Mouse (Mus musculus): Measurements from ENCODE around the gene Mlxip.

Mlxip gene

GRCm38 (mm10) chr5:123431524-123432304, 37.1 kb downstream of the Mlxip start:
- DNase-seq (ENCODE audit: low spot score in 2 of 2) = peak; percentile 77 to 85

- no peak for DNase-seq (ENCODE audit: low spot score in 2 of 2)
Observed at GRCm38 (mm10) chr5:123432305-123432874, 37.8 kb downstream of the Mlxip start.

- DNase-seq (ENCODE audit: low spot score in 2 of 2) = peak; percentile 56 to 65
Observed at GRCm38 (mm10) chr5:123436071-123436779, 41.6 kb downstream of the Mlxip start.

GRCm38 (mm10) chr5:123436780-123437175, 42.2 kb downstream of the Mlxip start:
- DNase-seq (ENCODE audit: low spot score in 2 of 2) = peak; percentile 43 to 63

- no peak for DNase-seq (ENCODE audit: low spot score in 2 of 2)
Observed at GRCm38 (mm10) chr5:123438381-123438780, 43.8 kb downstream of the Mlxip start.

GRCm38 (mm10) chr5:123439312-123439711, 44.7 kb downstream of the Mlxip start:
- no peak for DNase-seq (ENCODE audit: low spot score in 2 of 2)

GRCm38 (mm10) chr5:123439941-123440340, 45.3 kb downstream of the Mlxip start:
- DNase-seq (ENCODE audit: low spot score in 2 of 2) = no peak

GRCm38 (mm10) chr5:123440664-123441063, 46.1 kb downstream of the Mlxip start:
- DNase-seq (ENCODE audit: low spot score in 2 of 2) = no peak

- DNase-seq (ENCODE audit: low spot score in 2 of 2) = no peak
Observed at GRCm38 (mm10) chr5:123442283-123442682, 47.7 kb downstream of the Mlxip start.

GRCm38 (mm10) chr5:123444069-123444468, 49.5 kb downstream of the Mlxip start:
- DNase-seq (ENCODE audit: low spot score in 2 of 2) = peak; percentile 66 to 77

GRCm38 (mm10) chr5:123444849-123445334, 50.3 kb downstream of the Mlxip start:
- DNase-seq (ENCODE audit: low spot score in 2 of 2) = no peak

- DNase-seq (ENCODE audit: low spot score in 2 of 2) = no peak
Observed at GRCm38 (mm10) chr5:123451886-123452285, 57.3 kb downstream of the Mlxip start.

GRCm38 (mm10) chr5:123461420-123461819, 66.8 kb downstream of the Mlxip start:
- no peak for DNase-seq (ENCODE audit: low spot score in 2 of 2)

GRCm38 (mm10) chr5:123464638-123465037, 70.0 kb downstream of the Mlxip start:
- DNase-seq (ENCODE audit: low spot score in 2 of 2) = no peak

- no peak for DNase-seq (ENCODE audit: low spot score in 2 of 2)
Observed at GRCm38 (mm10) chr5:123470784-123471400, 76.3 kb downstream of the Mlxip start.

GRCm38 (mm10) chr5:123473817-123474216, 79.2 kb downstream of the Mlxip start:
- DNase-seq (ENCODE audit: low spot score in 2 of 2) = no peak

GRCm38 (mm10) chr5:123487659-123488395, 93.2 kb downstream of the Mlxip start:
- DNase-seq (ENCODE audit: low spot score in 2 of 2) = no peak

GRCm38 (mm10) chr5:123489112-123489785, 94.7 kb downstream of the Mlxip start, which contains the start of the genes Lrrc43 and Il31:
Gene Lrrc43 (plus strand): TSS chr5:123489305.
Gene Il31 (minus strand): TSS chr5:123489489.
- DNase-seq (ENCODE audit: low spot score in 2 of 2) = no peak

GRCm38 (mm10) chr5:123489935-123490334, 95.3 kb downstream of the Mlxip start:
- DNase-seq (ENCODE audit: low spot score in 2 of 2) = peak; percentile 67 to 72

- no peak for DNase-seq (ENCODE audit: low spot score in 2 of 2)
Observed at GRCm38 (mm10) chr5:123499717-123500116, 105.1 kb downstream of the Mlxip start.

- no peak for DNase-seq (ENCODE audit: low spot score in 2 of 2)
Observed at GRCm38 (mm10) chr5:123501973-123502372, 107.4 kb downstream of the Mlxip start.

All from heart, adult 9 months (tissue).